Mouse (Mus musculus): ENCODE measurements around the gene Radil.

Radil gene

DNA sequence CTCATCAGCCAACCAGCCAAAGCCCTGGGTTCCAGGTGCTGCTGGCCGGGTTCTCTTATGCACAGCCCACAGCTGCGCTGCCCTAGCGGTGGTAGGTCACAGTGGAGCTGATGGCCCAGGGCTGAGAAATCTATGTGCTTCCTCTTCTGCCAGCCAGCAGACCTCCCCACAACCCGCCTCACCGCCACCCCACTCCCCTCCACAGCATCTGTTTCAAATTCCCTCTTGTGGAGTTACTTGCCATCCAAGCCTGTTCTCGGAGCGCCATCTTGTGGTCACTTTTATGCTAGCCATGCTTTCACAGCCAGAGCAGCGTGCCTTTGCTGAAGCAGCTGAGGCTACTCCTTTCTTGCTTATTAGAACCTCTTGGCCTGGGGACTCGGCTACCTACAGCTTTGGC, 102.8 kb downstream of the Radil start:
- DNase-seq (ENCODE audit: low spot score): peak; percentile 97

DNA sequence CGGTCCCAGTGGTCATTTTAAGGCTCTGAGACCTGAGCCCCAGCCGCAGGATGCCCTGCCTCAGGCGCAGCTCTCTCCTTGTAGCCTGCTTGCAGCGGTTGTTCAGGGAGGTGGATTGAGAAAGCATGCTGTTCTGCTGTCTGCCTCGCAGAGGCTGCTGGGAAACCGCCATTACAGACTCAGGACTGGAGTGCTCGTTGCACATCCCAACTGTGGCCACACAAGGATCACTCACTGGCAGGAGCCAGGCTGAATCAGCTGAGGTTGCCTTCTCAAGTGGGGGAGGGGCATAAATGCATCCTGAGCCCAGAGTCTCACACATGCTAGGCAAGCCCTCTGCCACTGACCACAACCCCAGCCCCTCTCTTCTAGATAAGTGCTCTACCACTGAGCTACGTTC, 105.2 kb downstream of the Radil start:
- DNase-seq (ENCODE audit: low spot score): peak; percentile 60

DNA sequence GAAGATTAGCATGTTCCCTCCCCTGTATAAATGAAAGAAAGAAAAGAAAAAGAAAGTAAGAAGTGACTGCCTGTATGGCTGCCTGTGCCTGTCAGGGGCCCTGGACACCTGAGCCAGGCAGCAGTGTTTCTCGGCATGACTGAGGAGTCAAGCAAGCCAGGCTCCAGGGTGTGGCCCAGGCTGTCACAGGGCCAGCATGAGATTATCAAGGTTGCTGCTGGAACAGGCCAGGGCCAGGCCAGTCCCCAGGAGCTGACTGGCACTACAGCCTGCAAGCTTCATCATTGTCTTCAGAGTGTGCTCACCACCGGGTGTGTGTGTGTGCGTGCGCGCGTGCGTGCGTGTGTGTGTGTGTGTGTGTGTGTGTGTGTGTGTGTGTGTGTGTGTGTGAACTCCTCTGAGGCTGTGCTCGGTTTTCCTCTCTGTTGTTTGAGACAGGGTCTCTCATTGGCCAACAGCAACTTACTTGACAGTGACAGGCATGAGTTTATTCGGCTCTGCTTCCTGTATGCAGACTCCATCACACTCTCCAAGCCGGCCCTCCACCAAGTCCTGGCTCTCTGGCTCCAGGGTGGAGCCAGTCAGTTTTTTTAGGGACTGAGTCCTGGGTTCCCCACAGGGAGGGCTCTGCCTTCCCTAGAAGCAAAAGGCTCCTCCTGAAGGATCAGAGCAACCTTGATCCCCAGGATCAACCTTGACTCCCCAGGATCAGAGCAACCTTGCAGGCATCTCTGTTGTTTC, 105.9 kb downstream of the Radil start:
- no peak for DNase-seq (ENCODE audit: low spot score)

DNA sequence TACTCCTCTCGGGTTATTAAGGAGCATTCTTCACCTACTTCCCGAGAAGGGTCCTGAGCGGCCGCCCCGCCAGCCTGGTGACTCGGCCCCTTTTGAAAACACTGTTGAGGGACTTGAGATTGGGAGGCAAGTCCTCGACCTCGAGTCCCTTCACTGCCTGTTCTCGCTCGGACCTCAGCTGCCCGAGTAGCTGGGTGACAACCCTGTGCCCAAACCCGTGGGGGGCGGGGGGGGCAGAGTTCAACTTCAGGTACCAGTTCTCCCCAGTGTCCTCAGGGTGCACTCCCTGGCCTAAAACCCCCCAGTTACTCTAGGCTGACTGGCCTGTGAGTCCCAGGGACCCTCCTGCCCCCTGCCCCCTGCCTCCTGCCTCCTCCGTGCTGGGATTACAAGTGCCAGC, 106.9 kb downstream of the Radil start:
- DNase-seq (ENCODE audit: low spot score): no peak

GRCm38 (mm10) chr5:142443514-142443913, 107.4 kb downstream of the Radil start:
- no peak for DNase-seq (ENCODE audit: low spot score)

DNA sequence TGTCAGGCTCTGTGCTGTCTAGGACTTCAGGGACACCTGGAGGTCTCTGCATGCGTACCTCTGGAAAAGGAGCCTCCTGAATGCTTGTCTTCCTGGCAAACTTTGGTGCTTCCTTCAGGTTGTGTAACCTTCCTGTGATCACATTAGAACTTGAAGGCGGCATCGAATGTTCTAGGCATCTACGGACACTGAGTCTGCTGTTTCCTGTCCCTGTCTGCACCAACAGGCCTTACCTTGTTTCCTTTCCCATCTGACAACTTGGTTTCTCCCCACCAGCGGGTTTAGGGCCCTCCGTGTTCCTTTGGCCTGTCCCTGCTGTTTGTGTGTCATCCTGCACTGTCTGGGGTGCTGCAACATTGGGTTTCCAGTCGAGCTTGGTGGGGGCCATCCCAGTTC, 108.9 kb downstream of the Radil start:
- no peak for DNase-seq (ENCODE audit: low spot score)

DNA sequence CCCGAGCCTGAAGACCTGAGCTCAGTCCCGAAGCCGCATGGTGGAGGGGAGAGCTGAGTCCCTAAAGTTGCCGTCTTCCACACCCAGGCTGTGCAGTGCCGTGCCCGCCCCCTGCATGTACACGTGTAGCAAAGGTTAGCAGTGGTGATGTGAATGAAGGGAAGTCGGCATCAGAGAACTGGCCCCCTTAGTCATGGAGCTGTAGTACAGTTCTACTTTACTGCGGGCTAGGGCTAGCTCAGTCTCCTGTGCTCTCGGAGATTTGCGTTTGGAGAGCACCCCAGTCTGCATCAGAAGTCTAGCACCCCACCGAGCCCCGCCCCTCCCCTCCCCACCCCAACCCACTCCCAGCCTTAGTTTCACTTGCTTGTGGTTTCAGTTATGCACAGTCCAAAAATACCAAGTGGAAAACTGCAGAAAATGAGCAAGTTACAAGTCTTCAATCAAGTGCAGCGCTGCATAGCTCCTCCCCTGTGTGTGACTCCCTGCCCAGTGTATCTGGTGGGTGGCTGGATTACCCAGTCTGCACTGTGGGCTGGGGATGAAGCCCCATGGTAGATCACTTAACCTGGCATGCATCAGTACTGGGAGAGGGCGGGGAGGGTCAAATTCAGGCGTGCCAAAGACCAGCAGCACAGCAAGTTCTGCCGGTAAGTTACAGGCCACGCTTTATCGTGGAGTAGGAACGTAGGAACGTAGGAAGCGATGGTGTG, 109.4 kb downstream of the Radil start:
- DNase-seq (ENCODE audit: low spot score): no peak

DNA sequence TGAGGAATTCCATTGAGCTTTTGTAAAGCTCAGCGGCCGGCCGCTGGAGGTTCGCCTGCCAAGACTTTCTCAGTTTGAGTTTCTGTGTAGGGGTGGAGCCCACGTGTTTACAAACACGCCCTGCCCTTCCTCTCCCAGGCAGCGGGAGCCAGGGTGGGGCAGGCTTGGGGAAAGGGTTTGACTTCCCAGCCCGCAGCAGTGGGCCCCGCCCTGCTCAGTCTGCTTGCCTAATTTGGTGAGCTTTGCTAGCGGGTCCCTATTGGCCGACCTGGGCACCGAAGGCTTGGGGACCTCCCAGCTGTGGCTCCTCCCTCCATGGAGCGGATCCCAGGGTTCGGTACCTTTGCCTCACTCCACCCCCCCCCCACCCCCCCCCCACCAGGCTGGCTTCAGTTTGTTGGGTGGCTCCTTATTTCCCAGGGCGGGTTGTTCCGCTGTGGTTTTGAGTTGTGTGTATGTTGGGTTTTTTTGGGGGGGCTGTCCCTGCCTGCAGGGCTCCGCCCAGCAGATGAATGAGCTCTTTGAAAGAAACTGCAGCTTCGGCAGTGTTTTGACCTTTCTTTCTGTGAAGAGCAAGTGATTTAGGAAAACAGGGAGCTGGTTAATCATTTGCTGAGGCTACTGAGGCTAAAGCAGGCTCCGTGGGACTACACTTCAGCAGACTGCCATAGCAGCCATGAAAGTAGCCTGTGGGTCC, 110.3 kb downstream of the Radil start:
- DNase-seq (ENCODE audit: low spot score): peak; percentile 99

GRCm38 (mm10) chr5:142439911-142440432, 110.9 kb downstream of the Radil start:
- no peak for DNase-seq (ENCODE audit: low spot score)

DNA sequence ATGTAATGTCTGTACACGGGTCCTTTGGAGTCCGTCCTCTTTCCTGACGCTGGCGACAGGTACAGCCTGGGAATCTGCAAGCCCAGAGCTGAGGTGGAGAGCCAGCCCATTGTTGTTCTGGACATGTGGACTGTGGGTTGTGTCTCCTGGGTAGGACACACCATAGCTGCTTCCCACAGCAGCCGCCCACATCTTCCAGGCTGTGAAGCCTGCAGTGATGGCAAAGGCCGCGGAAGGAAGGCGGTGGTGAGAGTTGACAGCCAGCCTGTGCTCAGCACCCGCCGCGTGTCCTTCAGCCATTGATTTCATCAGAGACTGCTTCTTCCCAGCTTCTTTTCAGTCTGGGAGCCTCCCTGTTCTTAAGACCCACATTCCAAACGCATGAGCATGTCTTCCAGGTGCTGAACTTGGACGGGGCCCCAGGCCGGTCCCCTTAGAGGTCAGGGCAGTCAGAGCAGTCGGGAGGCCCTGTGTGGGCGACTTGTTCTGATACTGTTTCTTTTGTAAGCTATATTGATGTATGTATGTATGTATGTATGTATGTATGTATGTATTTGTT, 112.4 kb downstream of the Radil start:
- DNase-seq (ENCODE audit: low spot score): no peak

- no peak for DNase-seq (ENCODE audit: low spot score)
These were observed 115.2 kb downstream of the Radil start for GRCm38 (mm10) chr5:142435736-142436135.

Measured in adipocyte (in vitro differentiated cells).